Mouse (Mus musculus): ENCODE results near the gene Arhgap10.

The Arhgap10 gene

GRCm38 (mm10) chr8:77486749-77487148, 31.0 kb downstream of the Arhgap10 start:
- WGBS, result 87% methylated on average over 2 of the region's 2 CpGs

- WGBS, result 74% methylated on average over 5 of the region's 5 CpGs
Measured at GRCm38 (mm10) chr8:77484817-77485216, 32.9 kb downstream of the Arhgap10 start.

GRCm38 (mm10) chr8:77484266-77484665, 33.5 kb downstream of the Arhgap10 start:
- WGBS, result 76% methylated on average over 7 of the region's 7 CpGs

GRCm38 (mm10) chr8:77483676-77484075, 34.1 kb downstream of the Arhgap10 start:
- 83% methylated on average over 4 of the region's 4 CpGs for WGBS

GRCm38 (mm10) chr8:77481791-77482190, 36.0 kb downstream of the Arhgap10 start:
- WGBS, result 59% methylated on average over 6 of the region's 6 CpGs

- WGBS, result 86% methylated on average over 9 of the region's 9 CpGs
Measured at GRCm38 (mm10) chr8:77479995-77480394, 37.8 kb downstream of the Arhgap10 start.

GRCm38 (mm10) chr8:77478913-77479273, 38.9 kb downstream of the Arhgap10 start:
- WGBS, result 91% methylated on average over 2 of the region's 2 CpGs

GRCm38 (mm10) chr8:77478155-77478912, 39.4 kb downstream of the Arhgap10 start:
- WGBS, result 90% methylated on average over 12 of the region's 12 CpGs

GRCm38 (mm10) chr8:77477684-77478083, 40.1 kb downstream of the Arhgap10 start:
- 64% methylated on average over 12 of the region's 12 CpGs for WGBS

- WGBS, result 96% methylated on average over 5 of the region's 5 CpGs
Measured at GRCm38 (mm10) chr8:77474614-77475013, 43.1 kb downstream of the Arhgap10 start.

GRCm38 (mm10) chr8:77473773-77474172, 44.0 kb downstream of the Arhgap10 start:
- WGBS, result 78% methylated on average over 7 of the region's 7 CpGs

GRCm38 (mm10) chr8:77473373-77473772, 44.4 kb downstream of the Arhgap10 start:
- WGBS, result 74% methylated on average over 6 of the region's 6 CpGs

- 92% methylated on average over 6 of the region's 6 CpGs for WGBS
Measured at GRCm38 (mm10) chr8:77461392-77461791, 56.4 kb downstream of the Arhgap10 start.

GRCm38 (mm10) chr8:77460363-77460762, 57.4 kb downstream of the Arhgap10 start:
- 91% methylated on average over 2 of the region's 2 CpGs for WGBS

GRCm38 (mm10) chr8:77459696-77460095, 58.1 kb downstream of the Arhgap10 start:
- 85% methylated on average over 7 of the region's 7 CpGs for WGBS

GRCm38 (mm10) chr8:77458575-77458974, 59.2 kb downstream of the Arhgap10 start:
- WGBS, result 97% methylated on average over 4 of the region's 4 CpGs

GRCm38 (mm10) chr8:77456263-77456662, 61.5 kb downstream of the Arhgap10 start:
- WGBS, result 91% methylated on average over 6 of the region's 6 CpGs

GRCm38 (mm10) chr8:77453836-77454235, 63.9 kb downstream of the Arhgap10 start:
- 94% methylated on average over 9 of the region's 9 CpGs for WGBS

- WGBS, result 84% methylated on average over 21 of the region's 21 CpGs
Measured at GRCm38 (mm10) chr8:77451466-77452382, 66.0 kb downstream of the Arhgap10 start.

- 90% methylated on average over 5 of the region's 5 CpGs for WGBS
Measured at GRCm38 (mm10) chr8:77451052-77451451, 66.7 kb downstream of the Arhgap10 start.

- 95% methylated on average over 12 of the region's 12 CpGs for WGBS
Measured at GRCm38 (mm10) chr8:77446294-77446693, 71.5 kb downstream of the Arhgap10 start.

GRCm38 (mm10) chr8:77445642-77446041, 72.1 kb downstream of the Arhgap10 start:
- WGBS, result 92% methylated on average over 3 of the region's 3 CpGs
